Mouse (Mus musculus) adrenal gland (tissue): ENCODE results near the gene Asap2.

Source experiments
- intact Hi-C: fragments of 180-260 bp; cut with DNase I; formaldehyde crosslinking; loops from one replicate; pipeline ENCODE4 v1.15.1; 2025

The Asap2 gene

GRCm38 (mm10) chr12:21301324-21301723 is 311.1 kb downstream of the Asap2 start:
- intact Hi-C loops = no loop called here

- intact Hi-C loops = no loop called here
Observed at GRCm38 (mm10) chr12:21301932-21302331, 311.7 kb downstream of the Asap2 start.

GRCm38 (mm10) chr12:21302361-21302783 is 312.1 kb downstream of the Asap2 start:
- intact Hi-C loops = no loop called here

GRCm38 (mm10) chr12:21305741-21306140 is 315.5 kb downstream of the Asap2 start:
- intact Hi-C loops = no loop called here

GRCm38 (mm10) chr12:21306721-21307120 is 316.5 kb downstream of the Asap2 start:
- intact Hi-C loops = no loop called here

DNA sequence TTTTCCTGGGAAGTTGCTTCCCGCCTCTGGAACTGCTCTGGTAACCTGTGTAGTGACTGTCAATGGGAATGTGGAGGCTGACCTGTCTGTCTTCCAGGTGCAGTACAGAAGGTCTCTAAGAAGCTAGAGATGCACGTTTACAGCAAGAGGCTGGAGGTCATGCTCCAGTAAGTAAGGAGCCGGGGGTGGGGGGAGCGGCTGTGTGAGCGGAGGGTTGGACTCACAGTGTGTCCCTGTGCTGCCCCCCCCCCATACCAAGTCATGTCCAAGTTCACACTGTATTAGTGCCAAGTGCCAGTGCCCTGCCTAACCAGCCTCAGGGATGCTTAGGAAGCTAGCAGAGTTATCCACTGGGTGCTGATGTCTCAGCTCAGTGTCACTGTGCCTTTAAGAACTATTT is 321.9 kb downstream of the Asap2 start:
- intact Hi-C loops = no loop called here

GRCm38 (mm10) chr12:21315923-21316868 is 325.9 kb downstream of the Asap2 start, which contains the start of gene Iah1:
Gene Iah1 (plus strand): TSS chr12:21316389.
- intact Hi-C loops = no loop called here

GRCm38 (mm10) chr12:21316869-21317265 is 326.6 kb downstream of the Asap2 start:
- intact Hi-C loops = no loop called here

DNA sequence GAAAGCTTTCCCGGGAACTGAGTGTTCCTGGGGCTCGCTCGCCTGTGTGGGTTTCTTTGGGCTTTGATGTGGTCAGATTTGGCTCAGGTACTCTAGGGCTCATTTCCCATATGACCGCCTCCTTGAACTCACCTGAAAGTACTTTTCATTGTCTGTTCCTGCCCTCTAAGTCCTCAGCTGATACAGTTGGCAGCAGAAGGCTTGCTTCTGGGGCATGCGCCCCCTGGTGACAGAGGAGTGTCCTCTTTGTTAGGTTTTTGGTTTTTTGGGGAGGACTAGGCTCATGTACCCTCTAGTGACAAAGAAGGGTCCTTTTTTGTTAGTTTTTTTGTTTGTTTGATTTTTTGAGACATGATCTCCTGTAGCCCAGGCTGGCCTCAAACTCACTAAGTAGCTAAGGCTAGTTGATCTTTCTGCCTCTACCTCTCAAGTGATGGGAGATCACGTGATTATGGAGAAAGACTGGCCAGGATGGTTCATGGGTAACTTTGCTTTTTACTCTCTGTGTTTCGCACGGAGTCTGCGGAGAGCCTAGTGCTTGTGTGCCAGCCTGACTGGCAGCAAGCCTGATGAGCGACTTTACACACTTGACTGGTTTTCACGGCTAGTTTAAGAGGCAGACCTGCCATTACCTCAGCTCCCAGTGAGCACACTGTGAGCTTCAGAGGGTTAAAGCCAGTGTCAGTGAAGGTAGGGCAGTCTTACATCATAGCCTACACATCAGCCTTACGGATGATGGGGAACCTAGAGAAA is 328.1 kb downstream of the Asap2 start:
- intact Hi-C loops = no loop called here
